Mouse (Mus musculus): ENCODE measurements around the gene Coq8b. TPM values are rescaled to one million over a fixed set of nuclear protein-coding genes. Genes with fewer than 3 reads are reported as not detected.
A peak's percentile ranks its signal among the peaks of the same experiment; 100 is the strongest.

Gene Coq8b
- 13.3 and 15.9 TPM in 2 replicates for total RNA-seq (2014; fragmentation: Nextera tagmentation)
- total RNA-seq (2017), result 9.5 and 10.0 TPM in 2 replicates

GRCm38 (mm10) chr7:27232781-27233281, at the start of gene Coq8b:
Coq8b (plus strand) TSS chr7:27233023.
- peak; percentile 81 for ATAC-seq (replicated peaks; ENCODE audit: poor library complexity, severe bottlenecking)

- peak; percentile 91 for ATAC-seq (replicated peaks; ENCODE audit: poor library complexity, severe bottlenecking)
Observed at GRCm38 (mm10) chr7:27184964-27185363, 47.9 kb upstream of the Coq8b start.

GRCm38 (mm10) chr7:27185986-27186385, 46.8 kb upstream of the Coq8b start:
- no peak for ATAC-seq (replicated peaks; ENCODE audit: poor library complexity, severe bottlenecking)

- peak; percentile 38; the same call in 1 of the 2 replicates for ATAC-seq (replicated peaks; ENCODE audit: poor library complexity, severe bottlenecking)
Observed at GRCm38 (mm10) chr7:27189271-27189931, 43.4 kb upstream of the Coq8b start.

- ATAC-seq (replicated peaks; ENCODE audit: poor library complexity, severe bottlenecking), result no peak
Observed at GRCm38 (mm10) chr7:27192434-27192833, 40.4 kb upstream of the Coq8b start.

GRCm38 (mm10) chr7:27193731-27194130, 39.1 kb upstream of the Coq8b start:
- ATAC-seq (replicated peaks; ENCODE audit: poor library complexity, severe bottlenecking), result no peak

GRCm38 (mm10) chr7:27195681-27196611, 36.9 kb upstream of the Coq8b start, which contains the start of the genes BC024978 and Snrpa:
BC024978 (plus strand) TSS chr7:27195781.
Snrpa (minus strand) TSS chr7:27196271.
- ATAC-seq (replicated peaks; ENCODE audit: poor library complexity, severe bottlenecking), result peak; percentile 89

GRCm38 (mm10) chr7:27197136-27197535, 35.7 kb upstream of the Coq8b start:
- ATAC-seq (replicated peaks; ENCODE audit: poor library complexity, severe bottlenecking), result no peak

- ATAC-seq (replicated peaks; ENCODE audit: poor library complexity, severe bottlenecking), result no peak
Observed at GRCm38 (mm10) chr7:27197634-27198033, 35.2 kb upstream of the Coq8b start.

- ATAC-seq (replicated peaks; ENCODE audit: poor library complexity, severe bottlenecking), result no peak
Observed at GRCm38 (mm10) chr7:27198355-27198754, 34.5 kb upstream of the Coq8b start.

- no peak for ATAC-seq (replicated peaks; ENCODE audit: poor library complexity, severe bottlenecking)
Observed at GRCm38 (mm10) chr7:27198779-27199178, 34.0 kb upstream of the Coq8b start.

GRCm38 (mm10) chr7:27203730-27204449, 28.9 kb upstream of the Coq8b start:
- ATAC-seq (replicated peaks; ENCODE audit: poor library complexity, severe bottlenecking), result no peak

- no peak for ATAC-seq (replicated peaks; ENCODE audit: poor library complexity, severe bottlenecking)
Observed at GRCm38 (mm10) chr7:27212626-27213025, 20.2 kb upstream of the Coq8b start.

- no peak for ATAC-seq (replicated peaks; ENCODE audit: poor library complexity, severe bottlenecking)
Observed at GRCm38 (mm10) chr7:27218586-27218985, 14.2 kb upstream of the Coq8b start.

- no peak for ATAC-seq (replicated peaks; ENCODE audit: poor library complexity, severe bottlenecking)
Observed at GRCm38 (mm10) chr7:27219937-27220336, 12.9 kb upstream of the Coq8b start.

GRCm38 (mm10) chr7:27221939-27222338, 10.9 kb upstream of the Coq8b start:
- ATAC-seq (replicated peaks; ENCODE audit: poor library complexity, severe bottlenecking), result no peak

GRCm38 (mm10) chr7:27222538-27222937, 10.3 kb upstream of the Coq8b start:
- ATAC-seq (replicated peaks; ENCODE audit: poor library complexity, severe bottlenecking), result no peak

GRCm38 (mm10) chr7:27224877-27225575, 7.8 kb upstream of the Coq8b start:
- no peak for ATAC-seq (replicated peaks; ENCODE audit: poor library complexity, severe bottlenecking)

- ATAC-seq (replicated peaks; ENCODE audit: poor library complexity, severe bottlenecking), result no peak
Observed at GRCm38 (mm10) chr7:27227276-27227675, 5.5 kb upstream of the Coq8b start.

GRCm38 (mm10) chr7:27227676-27228075, 5.1 kb upstream of the Coq8b start:
- no peak for ATAC-seq (replicated peaks; ENCODE audit: poor library complexity, severe bottlenecking)
